ENCODE assay signal across 8 mouse cellular contexts in the genomic region with DNA sequence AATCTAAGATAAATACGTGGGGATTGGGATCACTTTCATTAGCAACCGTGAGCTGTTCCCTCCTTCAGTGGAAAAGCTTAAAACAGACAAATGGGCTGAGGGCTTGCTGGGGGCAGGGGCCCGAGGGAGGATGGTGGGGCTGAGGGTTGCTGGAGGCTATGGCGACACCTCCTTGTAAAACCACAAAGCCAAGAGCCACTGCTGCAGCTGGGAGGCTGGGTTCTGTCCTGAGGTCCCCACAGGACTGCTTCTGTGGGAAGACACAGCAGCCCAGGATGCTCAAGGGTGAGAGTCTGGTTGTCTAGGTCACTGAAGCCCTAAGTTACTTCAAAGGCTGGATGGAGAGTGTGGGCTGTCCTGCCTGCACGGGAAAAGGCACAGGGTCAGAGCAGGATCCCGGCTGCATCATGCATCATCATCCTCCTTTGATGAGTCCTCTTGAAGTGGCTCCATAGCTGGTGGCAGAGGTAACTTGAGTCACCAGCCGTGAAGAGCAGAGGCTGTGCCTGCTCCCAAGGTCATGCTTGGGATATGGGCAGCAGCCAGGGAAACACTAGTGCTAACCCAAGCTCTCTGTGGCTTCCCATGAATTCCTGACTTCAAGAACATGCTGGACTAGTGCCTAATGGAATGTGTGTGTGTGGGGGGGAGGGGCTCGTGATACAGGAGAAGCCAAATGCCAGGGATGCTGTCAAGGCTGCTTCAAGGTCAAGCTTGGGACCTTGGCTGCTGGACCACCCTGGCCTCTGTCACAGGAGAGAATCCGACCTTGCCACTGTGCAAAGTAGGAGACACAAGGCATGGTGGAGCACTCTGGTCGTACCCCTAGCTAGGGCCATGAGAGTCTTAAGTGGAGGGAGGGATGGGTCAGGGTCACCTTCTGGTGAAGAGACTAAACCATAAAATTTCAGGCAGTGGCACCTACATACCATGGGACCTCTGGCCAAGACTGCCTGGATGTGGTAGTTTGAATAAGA. TPM values are rescaled to one million over a fixed set of nuclear protein-coding genes. Genes with fewer than 3 reads are reported as not detected.
DNase-seq lines count a peak whose midpoint lies in the region; ATAC-seq and TF ChIP-seq lines count a peak whose summit lies in the region.

No protein-coding gene starts in this region.

- ATAC-seq in forebrain, embryonic 13.5 days = peak; percentile 34
- peak; percentile 64 for ATAC-seq in kidney, embryonic 16.5 days (ENCODE audit: low FRiP score, low TSS enrichment)
- ATAC-seq in monocyte, adult 5-6 weeks (replicated peaks; ENCODE audit: insufficient number of reproducible peaks, low FRiP score, low TSS enrichment, poor library complexity, severe bottlenecking) = no peak

- peak; percentile 57 for DNase-seq in kidney, adult 11 months
- no peak for DNase-seq in kidney, postnatal 4 days
- DNase-seq in thymus, postnatal 14 days = no peak
- DNase-seq in urinary bladder, adult 18-20 months (ENCODE audit: low spot score in 2 of 2) = no peak

- no peak overlapping the region for H3K9ac ChIP-seq in forebrain, embryonic 13.5 days
- H3K9ac ChIP-seq in kidney, embryonic 16.5 days (replicated peaks; ENCODE audit: low read length) = peak overlapping the region; percentile 48; the same call in 1 of the 2 replicates

- 27% methylated on average over 10 of the region's 10 CpGs for WGBS in forebrain, embryonic 13.5 days
- 12% methylated on average over 10 of the region's 10 CpGs for WGBS in kidney, embryonic 16.5 days
- WGBS in small intestine, adult 2 months = 36% methylated on average over 10 of the region's 10 CpGs

- H3K27ac ChIP-seq in forebrain, embryonic 13.5 days = no peak overlapping the region
- 0 out of 2 replicates have a peak overlapping the region, but pooled peaks have one; percentile 53 for H3K27ac ChIP-seq in kidney, embryonic 16.5 days (ENCODE audit: low read length)
- peak overlapping the region; percentile 18; the same call in 1 of the 2 replicates for H3K27ac ChIP-seq in small intestine, adult 2 months (ENCODE audit: insufficient read depth, low read depth, low read length)

- no peaks in the 10 kb centered on the region for H3K9me3 ChIP-seq in forebrain, embryonic 13.5 days (replicated peaks)
- 0 out of 2 replicates have a peak, but pooled peaks cover 3% of the 10 kb centered on the region for H3K9me3 ChIP-seq in kidney, embryonic 16.5 days (ENCODE audit: low read length)

- TF ChIP-seq CTCF in small intestine, adult 2 months (IDR thresholded peaks at IDR 0.05; ENCODE audit: extremely low read depth, insufficient read length, insufficient replicate concordance, low read depth, low read length) = no peak

- H3K4me3 ChIP-seq in forebrain, embryonic 13.5 days = no peak overlapping the region
- H3K4me3 ChIP-seq in kidney, embryonic 16.5 days (ENCODE audit: low read length) = no peak overlapping the region
- no peak overlapping the region for H3K4me3 ChIP-seq in small intestine, adult 2 months (ENCODE audit: low read depth, low read length)

- H3K4me1 ChIP-seq in forebrain, embryonic 13.5 days = peaks cover 24% of the 10 kb centered on the region
- peaks cover 21% of the 10 kb centered on the region for H3K4me1 ChIP-seq in kidney, embryonic 16.5 days (ENCODE audit: insufficient read depth, low read length)
- H3K4me1 ChIP-seq in small intestine, adult 2 months (ENCODE audit: control insufficient read depth, insufficient read depth, insufficient read length, low read length) = peaks cover 13% of the 10 kb centered on the region

- H3K27me3 ChIP-seq in forebrain, embryonic 13.5 days = peaks cover 61% of the 10 kb centered on the region
- H3K27me3 ChIP-seq in kidney, embryonic 16.5 days (ENCODE audit: insufficient read depth, low read length) = no peaks in the 10 kb centered on the region
- H3K27me3 ChIP-seq in small intestine, adult 2 months (ENCODE audit: control insufficient read depth, insufficient read depth, low read length) = no peaks in the 10 kb centered on the region

- no peak for TF ChIP-seq POLR2A in small intestine, adult 2 months (IDR thresholded peaks at IDR 0.05; ENCODE audit: low read depth, low read length)

- peak overlapping the region; percentile 42 for H3K4me2 ChIP-seq in forebrain, embryonic 13.5 days
- peak overlapping the region; percentile 45 for H3K4me2 ChIP-seq in kidney, embryonic 16.5 days (replicated peaks; ENCODE audit: low read depth, low read length)

- no peaks in the 10 kb centered on the region for H3K36me3 ChIP-seq in forebrain, embryonic 13.5 days (ENCODE audit: poor library complexity, severe bottlenecking)
- no peaks in the 10 kb centered on the region for H3K36me3 ChIP-seq in kidney, embryonic 16.5 days (ENCODE audit: insufficient read depth, low read length)
- H3K36me3 ChIP-seq in small intestine, adult 2 months (ENCODE audit: control insufficient read depth, insufficient read depth, low read length) = no peaks in the 10 kb centered on the region

RNA-seq across cellular contexts. Expression of a gene that starts 22.7 kb away (rescaled TPM):
- polyA plus RNA-seq in forebrain, embryonic 13.5 days (2015; fragmentation: Nextera tagmentation; extraction: Ambion mirVana) = 0.41 and 0.84 TPM in 2 replicates
- 0.40 and 0.45 TPM in 2 replicates for polyA plus RNA-seq in kidney, embryonic 16.5 days (2015; fragmentation: Nextera tagmentation; extraction: Ambion mirVana)
- polyA plus RNA-seq in small intestine, adult 2 months (2012; rRNA removed) = 0.29 and 0.52 TPM in 2 replicates
- not detected in 3 replicates for total RNA-seq in monocyte, adult 5-6 weeks (2017)
